In the genomic region with DNA sequence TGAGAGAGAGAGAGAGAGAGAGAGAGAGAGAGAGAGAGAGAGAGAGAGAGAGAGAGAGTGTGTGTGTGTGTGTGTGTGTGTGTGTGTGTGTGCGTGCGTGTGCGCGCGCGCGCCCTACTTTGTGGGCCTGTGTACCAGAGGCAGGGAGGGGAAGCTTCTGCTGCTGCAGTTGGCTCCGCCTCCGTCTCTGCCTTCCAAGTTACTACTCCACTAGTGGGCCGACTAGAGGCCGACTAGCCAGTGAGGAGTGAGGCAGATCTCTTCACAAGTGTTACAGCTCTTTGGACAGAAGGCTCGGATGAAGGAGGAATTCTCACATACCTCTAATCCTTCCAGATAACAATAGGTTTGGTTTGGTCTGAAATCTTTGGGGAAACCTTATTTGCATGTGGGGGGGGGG, we compare ENCODE assay signal across 20 mouse cellular contexts. TPM values are rescaled to one million over a fixed set of nuclear protein-coding genes. Genes with fewer than 3 reads are reported as not detected.
DNase-seq lines count a peak whose midpoint lies in the region; ATAC-seq and TF ChIP-seq lines count a peak whose summit lies in the region.
"Had no signal": no experiment of that assay in that cellular context is flagged by ENCODE, and none has a peak within 500 bp of the region (broad histone marks: within the 10 kb centered on the region; RNA-seq: fewer than 3 reads in every experiment).

No protein-coding gene starts in this region.

- no peak overlapping the region for H3K9ac ChIP-seq in kidney, embryonic 16.5 days (replicated peaks; ENCODE audit: low read length)
- H3K9ac ChIP-seq in midbrain, embryonic 11.5 days (ENCODE audit: low read length), result no peak overlapping the region
- no peak overlapping the region for H3K9ac ChIP-seq in midbrain, postnatal 0 days (replicated peaks; ENCODE audit: low read length, poor library complexity, severe bottlenecking)
- H3K9ac ChIP-seq in forebrain, embryonic 15.5 days (replicated peaks), result no peak overlapping the region
- H3K9ac ChIP-seq: embryonic facial prominence, embryonic 12.5 days; heart, embryonic 12.5 days; hindbrain, embryonic 14.5 days had no signal

- H3K36me3 ChIP-seq in kidney, embryonic 16.5 days (ENCODE audit: insufficient read depth, low read length), result peaks cover 22% of the 10 kb centered on the region; the same call in 1 of the 2 replicates
- peaks cover 6% of the 10 kb centered on the region; the same call in 1 of the 2 replicates for H3K36me3 ChIP-seq in midbrain, embryonic 11.5 days (ENCODE audit: control insufficient read depth, insufficient read depth, low read length)
- 0 out of 2 replicates have a peak, but pooled peaks cover 2% of the 10 kb centered on the region for H3K36me3 ChIP-seq in midbrain, postnatal 0 days (ENCODE audit: insufficient read depth, low read length)
- H3K36me3 ChIP-seq in forebrain, embryonic 15.5 days, result peaks cover 3% of the 10 kb centered on the region; the same call in 1 of the 2 replicates

- no peaks in the 10 kb centered on the region for H3K9me3 ChIP-seq in kidney, embryonic 16.5 days (ENCODE audit: low read length)
- H3K9me3 ChIP-seq in midbrain, embryonic 11.5 days (ENCODE audit: control insufficient read depth, low read length), result no peaks in the 10 kb centered on the region
- H3K9me3 ChIP-seq in midbrain, postnatal 0 days (ENCODE audit: low read length), result no peaks in the 10 kb centered on the region
- no peaks in the 10 kb centered on the region for H3K9me3 ChIP-seq in forebrain, embryonic 15.5 days
- H3K9me3 ChIP-seq: embryonic facial prominence, embryonic 12.5 days; heart, embryonic 12.5 days; hindbrain, embryonic 10.5 days had no signal

- WGBS in kidney, embryonic 16.5 days, result 70% methylated on average over 12 of the region's 12 CpGs
- 69% methylated on average over 12 of the region's 12 CpGs for WGBS in midbrain, embryonic 11.5 days
- 67% methylated on average over 12 of the region's 12 CpGs for WGBS in midbrain, postnatal 0 days
- WGBS in forebrain, embryonic 15.5 days, result 73% methylated on average over 12 of the region's 12 CpGs

- DNase-seq in kidney, postnatal 10 days, result peak; percentile 22
- DNase-seq in midbrain, embryonic 11.5 days (ENCODE audit: low spot score, missing footprints), result peak; percentile 19
- no peak for DNase-seq in midbrain, postnatal 0 days (ENCODE audit: low spot score)
- peak; percentile 79 for DNase-seq in ES-CJ7 (ENCODE audit: low read depth, low spot score)
- DNase-seq in frontal cortex, postnatal 36 days (ENCODE audit: low spot score in 2 of 2), result no peak
- DNase-seq: adrenal gland, adult 2 months; adrenal gland, postnatal 36 days; cerebellum, adult 2 months; cerebellum, postnatal 10 days; gastrocnemius, adult 2 months; gastrocnemius, postnatal 25 days had no signal

- TF ChIP-seq CTCF in midbrain, postnatal 0 days (IDR thresholded peaks at IDR 0.05), result no peak

- H3K4me3 ChIP-seq in kidney, embryonic 16.5 days (ENCODE audit: low read length), result no peak overlapping the region
- H3K4me3 ChIP-seq in midbrain, embryonic 11.5 days (ENCODE audit: low read depth, low read length), result no peak overlapping the region
- H3K4me3 ChIP-seq in midbrain, postnatal 0 days (ENCODE audit: low read depth, low read length), result no peak overlapping the region
- H3K4me3 ChIP-seq in forebrain, embryonic 15.5 days, result no peak overlapping the region
- H3K4me3 ChIP-seq: embryonic facial prominence, embryonic 12.5 days; gastrocnemius, adult 2 months; heart, embryonic 12.5 days; hindbrain, embryonic 10.5 days had no signal

- ATAC-seq in kidney, embryonic 16.5 days (ENCODE audit: low FRiP score, low TSS enrichment), result no peak
- no peak for ATAC-seq in midbrain, embryonic 11.5 days (ENCODE audit: low FRiP score)
- ATAC-seq in midbrain, postnatal 0 days (ENCODE audit: low FRiP score), result no peak
- no peak for ATAC-seq in forebrain, embryonic 15.5 days (replicated peaks)
- ATAC-seq: forebrain, embryonic 16.5 days had no signal

- H3K4me1 ChIP-seq in kidney, embryonic 16.5 days (ENCODE audit: insufficient read depth, low read length), result no peaks in the 10 kb centered on the region
- H3K4me1 ChIP-seq in midbrain, embryonic 11.5 days (ENCODE audit: control insufficient read depth, insufficient read depth, low read length), result peaks cover 2% of the 10 kb centered on the region; the same call in 1 of the 2 replicates
- H3K4me1 ChIP-seq in midbrain, postnatal 0 days (ENCODE audit: insufficient read depth, low read length), result no peaks in the 10 kb centered on the region
- peaks cover 9% of the 10 kb centered on the region for H3K4me1 ChIP-seq in forebrain, embryonic 15.5 days
- H3K4me1 ChIP-seq: embryonic facial prominence, embryonic 12.5 days had no signal

- no peak overlapping the region for H3K27ac ChIP-seq in kidney, embryonic 16.5 days (ENCODE audit: low read length)
- no peak overlapping the region for H3K27ac ChIP-seq in midbrain, embryonic 11.5 days (ENCODE audit: low read depth, low read length)
- no peak overlapping the region for H3K27ac ChIP-seq in midbrain, postnatal 0 days (ENCODE audit: low read depth, low read length)
- H3K27ac ChIP-seq in forebrain, embryonic 15.5 days (replicated peaks), result no peak overlapping the region
- H3K27ac ChIP-seq: embryonic facial prominence, embryonic 12.5 days; gastrocnemius, adult 2 months; hindbrain, embryonic 10.5 days; hindbrain, embryonic 14.5 days had no signal

- no peak overlapping the region for H3K4me2 ChIP-seq in kidney, embryonic 16.5 days (replicated peaks; ENCODE audit: low read depth, low read length)
- no peak overlapping the region for H3K4me2 ChIP-seq in midbrain, embryonic 11.5 days
- H3K4me2 ChIP-seq in midbrain, postnatal 0 days (ENCODE audit: low read depth, low read length, poor library complexity, severe bottlenecking), result no peak overlapping the region
- no peak overlapping the region for H3K4me2 ChIP-seq in forebrain, embryonic 15.5 days (replicated peaks)
- H3K4me2 ChIP-seq: embryonic facial prominence, embryonic 12.5 days; heart, embryonic 12.5 days; hindbrain, embryonic 14.5 days had no signal

- no peaks in the 10 kb centered on the region for H3K27me3 ChIP-seq in kidney, embryonic 16.5 days (ENCODE audit: insufficient read depth, low read length)
- H3K27me3 ChIP-seq in midbrain, embryonic 11.5 days (ENCODE audit: control insufficient read depth, insufficient read depth, low read length), result no peaks in the 10 kb centered on the region
- H3K27me3 ChIP-seq in midbrain, postnatal 0 days (ENCODE audit: insufficient read depth, low read length), result no peaks in the 10 kb centered on the region
- no peaks in the 10 kb centered on the region for H3K27me3 ChIP-seq in forebrain, embryonic 15.5 days
- H3K27me3 ChIP-seq: CH12.LX; embryonic facial prominence, embryonic 12.5 days; heart, embryonic 12.5 days had no signal

RNA-seq across cellular contexts. Expression of a gene that starts 4.5 kb away (rescaled TPM):
- 471 and 512 TPM in 2 replicates for polyA plus RNA-seq in kidney, embryonic 16.5 days (2015; fragmentation: Nextera tagmentation; extraction: Ambion mirVana)
- polyA plus RNA-seq in midbrain, embryonic 11.5 days (2014; fragmentation: Nextera tagmentation; extraction: Ambion mirVana), result 470 and 474 TPM in 2 replicates
- total RNA-seq in midbrain, postnatal 0 days (2014; rRNA removed), result 117 and 148 TPM in 2 replicates
- polyA plus RNA-seq in midbrain, postnatal 0 days (2015; fragmentation: Nextera tagmentation; extraction: Ambion mirVana), result 352 and 392 TPM in 2 replicates
- 316 and 338 TPM in 2 replicates for polyA plus RNA-seq in forebrain, embryonic 15.5 days (2015; fragmentation: Nextera tagmentation; extraction: Ambion mirVana)

RNA-seq across cellular contexts. Expression of a gene that starts 4.6 kb away (rescaled TPM):
- 46.3 and 47.0 TPM in 2 replicates for polyA plus RNA-seq in kidney, embryonic 16.5 days (2015; fragmentation: Nextera tagmentation; extraction: Ambion mirVana)
- polyA plus RNA-seq in midbrain, embryonic 11.5 days (2014; fragmentation: Nextera tagmentation; extraction: Ambion mirVana), result 34.5 and 35.7 TPM in 2 replicates
- total RNA-seq in midbrain, postnatal 0 days (2014; rRNA removed), result 54.6 and 59.0 TPM in 2 replicates
- polyA plus RNA-seq in midbrain, postnatal 0 days (2015; fragmentation: Nextera tagmentation; extraction: Ambion mirVana), result 41.5 and 41.9 TPM in 2 replicates
- polyA plus RNA-seq in forebrain, embryonic 15.5 days (2015; fragmentation: Nextera tagmentation; extraction: Ambion mirVana), result 40.2 and 40.5 TPM in 2 replicates

RNA-seq across cellular contexts. Expression of a gene that starts 10.8 kb away (rescaled TPM):
- polyA plus RNA-seq in kidney, embryonic 16.5 days (2015; fragmentation: Nextera tagmentation; extraction: Ambion mirVana), result 21.1 and 24.1 TPM in 2 replicates
- 28.9 and 31.1 TPM in 2 replicates for polyA plus RNA-seq in midbrain, embryonic 11.5 days (2014; fragmentation: Nextera tagmentation; extraction: Ambion mirVana)
- 0.24 and 1.6 TPM in 2 replicates for total RNA-seq in midbrain, postnatal 0 days (2014; rRNA removed)
- polyA plus RNA-seq in midbrain, postnatal 0 days (2015; fragmentation: Nextera tagmentation; extraction: Ambion mirVana), result 1.2 and 1.3 TPM in 2 replicates
- polyA plus RNA-seq in forebrain, embryonic 15.5 days (2015; fragmentation: Nextera tagmentation; extraction: Ambion mirVana), result 12.0 and 13.1 TPM in 2 replicates
- total RNA-seq: gastrocnemius, adult 2 months; gastrocnemius, postnatal 25 days; heart, adult 8-10 months had no signal
- polyA plus RNA-seq: adrenal gland, adult 2 months had no signal

RNA-seq across cellular contexts. Expression of a gene that starts 17.5 kb away (rescaled TPM):
- 32.6 and 34.2 TPM in 2 replicates for polyA plus RNA-seq in kidney, embryonic 16.5 days (2015; fragmentation: Nextera tagmentation; extraction: Ambion mirVana)
- polyA plus RNA-seq in midbrain, embryonic 11.5 days (2014; fragmentation: Nextera tagmentation; extraction: Ambion mirVana), result 37.6 and 38.9 TPM in 2 replicates
- total RNA-seq in midbrain, postnatal 0 days (2014; rRNA removed), result 0.38 and 4.0 TPM in 2 replicates
- polyA plus RNA-seq in midbrain, postnatal 0 days (2015; fragmentation: Nextera tagmentation; extraction: Ambion mirVana), result 5.3 and 5.4 TPM in 2 replicates
- 21.5 and 25.7 TPM in 2 replicates for polyA plus RNA-seq in forebrain, embryonic 15.5 days (2015; fragmentation: Nextera tagmentation; extraction: Ambion mirVana)

RNA-seq across cellular contexts. Expression of a gene that starts 18.9 kb away (rescaled TPM):
- polyA plus RNA-seq in kidney, embryonic 16.5 days (2015; fragmentation: Nextera tagmentation; extraction: Ambion mirVana), result 8.8 and 10.5 TPM in 2 replicates
- polyA plus RNA-seq in midbrain, embryonic 11.5 days (2014; fragmentation: Nextera tagmentation; extraction: Ambion mirVana), result 12.4 and 13.3 TPM in 2 replicates
- total RNA-seq in midbrain, postnatal 0 days (2014; rRNA removed), result 5.0 and 6.1 TPM in 2 replicates
- polyA plus RNA-seq in midbrain, postnatal 0 days (2015; fragmentation: Nextera tagmentation; extraction: Ambion mirVana), result 8.0 and 9.4 TPM in 2 replicates
- polyA plus RNA-seq in forebrain, embryonic 15.5 days (2015; fragmentation: Nextera tagmentation; extraction: Ambion mirVana), result 10.1 and 10.9 TPM in 2 replicates

Comparison
In these comparisons a context has a peak if more than half of its experiments do, and no peak if none do; other contexts are left out.
1. DNase-seq: peak in kidney, postnatal 10 days (single experiment), midbrain, embryonic 11.5 days (single experiment) and ES-CJ7 (single experiment); none in midbrain, postnatal 0 days (single experiment) and frontal cortex, postnatal 36 days (0 of 2).